1 mouse cellular context compared by ENCODE assay signal in genomic region chr8:69888244-69888866, GRCm38 (mm10).
A peak's percentile ranks its signal among the peaks of the same experiment; 100 is the strongest.
TF ChIP-seq lines count a peak whose summit lies in the region.

No protein-coding gene starts in this region.

TF ChIP-seq in CH12.LX, 34 proteins besides CTCF, POLR2A, EP300 and RAD21:
- TF ChIP-seq MYC (IDR thresholded peaks at IDR 0.05; ENCODE audit: low read depth, low read length) (0 out of 2 replicates have a peak, but pooled peaks have one; percentile 28), USF1 (IDR thresholded peaks at IDR 0.05; ENCODE audit: low read depth, low read length) (no peak), USF2 (conservative IDR thresholded peaks at IDR 0.05; ENCODE audit: low read depth, low read length) (no peak), IRF4 (IDR thresholded peaks at IDR 0.05; ENCODE audit: low read depth, low read length) (peak; percentile 60; the same call in 1 of the 2 replicates), MAX (IDR thresholded peaks at IDR 0.05; ENCODE audit: low read length) (peak; percentile 44; the same call in 1 of the 2 replicates)
